Mouse (Mus musculus) ES-Bruce4 (cell line): ENCODE results near the gene Gm5141. TPM values are rescaled to one million over a fixed set of nuclear protein-coding genes. Genes with fewer than 3 reads are reported as not detected.
"Not testable (repeated sequence)": the region's sequence is repeated elsewhere in the genome, so short reads cannot be mapped to it uniquely, and the experiment has no call there.

Source experiments
- H3K27ac ChIP-seq: 2 replicates; pipeline ENCODE4 v1.5.1; 2012; ENCODE audit warnings: low read length, inconsistent platforms; ENCODE audit not compliant: insufficient read depth
- H3K27me3 ChIP-seq: 2 replicates; pipeline ENCODE4 v1.6.1; 2012; ENCODE audit warnings: mild to moderate bottlenecking, low read length, inconsistent platforms; ENCODE audit not compliant: control insufficient read depth, poor library complexity, insufficient read depth, severe bottlenecking
- H3K36me3 ChIP-seq: 2 replicates; pipeline ENCODE4 v1.6.1; 2012; ENCODE audit warnings: inconsistent platforms, mild to moderate bottlenecking, low read length, moderate library complexity; ENCODE audit not compliant: control insufficient read depth, poor library complexity, insufficient read depth, severe bottlenecking
- H3K4me1 ChIP-seq: one replicate; pipeline ENCODE4 v1.8.1; 2011; ENCODE audit warnings: low read length; ENCODE audit not compliant: control insufficient read depth, insufficient read depth
- H3K4me3 ChIP-seq: 2 replicates; pipeline ENCODE4 v1.5.1; 2011; ENCODE audit warnings: low read depth, mild to moderate bottlenecking, low read length
- H3K9ac ChIP-seq: 2 replicates; pipeline ENCODE4 v1.6.1; 2012; ENCODE audit warnings: low read depth, mild to moderate bottlenecking, inconsistent platforms; ENCODE audit not compliant: poor library complexity, severe bottlenecking
- H3K9me3 ChIP-seq: replicated peaks from 2 replicates; pipeline ENCODE4 v1.6.1; 2012; ENCODE audit warnings: mild to moderate bottlenecking, low read length, inconsistent platforms; ENCODE audit not compliant: control insufficient read depth, poor library complexity, insufficient read depth, severe bottlenecking
- CTCF ChIP-seq: IDR thresholded peaks from one replicate; pipeline ENCODE4 v1.8.1; 2011; ENCODE audit warnings: low read depth, low read length
- EP300 ChIP-seq: IDR thresholded peaks from 2 replicates; pipeline ENCODE4 v1.6.1; 2011; ENCODE audit warnings: low read depth, low read length; ENCODE audit not compliant: insufficient read depth
- POLR2A ChIP-seq: IDR thresholded peaks from one replicate; pipeline ENCODE4 v1.8.1; 2011; ENCODE audit warnings: low read length; ENCODE audit not compliant: insufficient read depth
- polyA plus RNA-seq: library from polyadenylated mRNA; stranded (reverse); fragments of >200 nt; gene quantifications from 2 replicates; pipeline ENCODE4 v1.2.4, GENCODE M21; 2011; ENCODE audit warnings: low read depth; ENCODE audit not compliant: missing spikeins, insufficient read depth, insufficient read length

Gm5141 gene
- polyA plus RNA-seq, 1 experiment = 12.0 TPM

- not testable (repeated sequence) for H3K9ac ChIP-seq, H3K27ac ChIP-seq, H3K27me3 ChIP-seq, H3K36me3 ChIP-seq, H3K4me3 ChIP-seq, H3K4me1 ChIP-seq, H3K9me3 ChIP-seq
- TF ChIP-seq CTCF = peak; percentile 16
These were observed 21.8 kb downstream of the Gm5141 start for GRCm38 (mm10) chr13:62763806-62764205.

GRCm38 (mm10) chr13:62760432-62761415, 24.9 kb downstream of the Gm5141 start, which contains the start of gene Platr25:
Gene Platr25, minus strand, starts transcription at chr13:62760709.
- H3K9me3 ChIP-seq, H3K27me3 ChIP-seq, H3K4me1 ChIP-seq, H3K27ac ChIP-seq, H3K36me3 ChIP-seq: not testable (repeated sequence)
- H3K9ac ChIP-seq = peak within 1 kb of the TSS; percentile 30; the same call in 1 of the 2 replicates
- peak within 1 kb of the TSS; percentile 91 for H3K4me3 ChIP-seq

GRCm38 (mm10) chr13:62733322-62733721, 52.3 kb downstream of the Gm5141 start:
- H3K36me3 ChIP-seq = no peaks in the 10 kb centered on the region
- no peak overlapping the region for H3K9ac ChIP-seq

More at GRCm38 (mm10) chr13:62733322-62733721, 52.3 kb downstream of the Gm5141 start:
- Histone ChIP-seq H3K27ac (no peak overlapping the region), H3K4me3 (no peak overlapping the region), H3K9me3 (no peaks in the 10 kb centered on the region), H3K4me1 (no peaks in the 10 kb centered on the region), H3K27me3 (no peaks in the 10 kb centered on the region)
- TF ChIP-seq POLR2A = no peak
- TF ChIP-seq CTCF = no peak
- TF ChIP-seq EP300 = no peak

Other genes starting within 250 kb of the Gm5141 start
- gene Zfp935, start 227.3 kb downstream of the Gm5141 start, polyA plus RNA-seq = not detected in 2 replicates
- 47.1 and 52.0 TPM in 2 replicates for gene Zfp934, start 214.6 kb downstream of the Gm5141 start, polyA plus RNA-seq
- gene 6720489N17Rik, start 161.6 kb downstream of the Gm5141 start, polyA plus RNA-seq = 7.2 and 8.5 TPM in 2 replicates
- gene Platr25, start 25.1 kb downstream of the Gm5141 start, polyA plus RNA-seq = 30.0 and 37.1 TPM in 2 replicates
- 0.59 TPM in 1 of 2 replicates, not detected in the other for gene Fbp2, start 72.6 kb upstream of the Gm5141 start, polyA plus RNA-seq
- gene Fbp1, start 102.5 kb upstream of the Gm5141 start, polyA plus RNA-seq = not detected in 2 replicates
- gene 2010111I01Rik, start 179.1 kb upstream of the Gm5141 start, polyA plus RNA-seq = 49.9 and 63.6 TPM in 2 replicates